ENCODE assay signal across 9 mouse cellular contexts in the genomic region with DNA sequence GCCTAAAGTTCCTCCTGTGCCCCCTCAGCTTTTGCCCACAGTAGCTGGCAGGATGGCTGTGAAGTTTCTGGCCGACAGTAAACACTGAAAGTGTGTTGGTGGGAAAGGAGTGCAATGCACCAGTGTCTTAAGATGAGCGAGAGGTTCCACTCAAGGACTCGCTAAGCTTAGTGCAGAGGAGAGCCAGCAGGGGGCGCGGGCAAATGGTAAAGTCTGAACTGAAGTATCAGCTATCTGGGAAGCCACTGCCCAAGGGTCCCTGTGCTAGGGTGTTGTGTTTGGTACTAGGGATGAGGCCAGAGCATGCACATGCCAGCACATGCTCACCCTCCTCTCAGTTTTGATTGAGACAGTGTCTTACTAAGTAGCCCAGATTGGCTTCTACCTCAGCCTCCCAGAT.
DNase-seq lines count a peak whose midpoint lies in the region; ATAC-seq and TF ChIP-seq lines count a peak whose summit lies in the region.
"Had no signal": no experiment of that assay in that cellular context is flagged by ENCODE, and none has a peak within 500 bp of the region (broad histone marks: within the 10 kb centered on the region; RNA-seq: fewer than 3 reads in every experiment).

No protein-coding gene starts in this region.

- H3K4me1 ChIP-seq in heart, embryonic 12.5 days (replicated peaks), result peaks cover 45% of the 10 kb centered on the region
- no peaks in the 10 kb centered on the region for H3K4me1 ChIP-seq in kidney, embryonic 16.5 days (ENCODE audit: insufficient read depth, low read length)
- H3K4me1 ChIP-seq in lung, embryonic 14.5 days (ENCODE audit: insufficient read depth), result peaks cover 7% of the 10 kb centered on the region; the same call in 1 of the 2 replicates

- no peak overlapping the region for H3K4me3 ChIP-seq in heart, embryonic 12.5 days
- H3K4me3 ChIP-seq in kidney, embryonic 16.5 days (ENCODE audit: low read length), result no peak overlapping the region
- no peak overlapping the region for H3K4me3 ChIP-seq in lung, embryonic 14.5 days (ENCODE audit: low read depth, low read length)
- H3K4me3 ChIP-seq: erythroblast, embryonic 14.5 days had no signal

- DNase-seq in A20 (ENCODE audit: low read depth, low spot score) (peak; percentile 73), adipocyte (ENCODE audit: low spot score) (peak; percentile 83)
- peak; percentile 89 for DNase-seq in embryo, embryonic 11 days
- DNase-seq in lung, embryonic 14.5 days, result peak; percentile 95
- DNase-seq in testis, postnatal 14 days (ENCODE audit: low spot score), result peak; percentile 37

- TF ChIP-seq CTCF in lung, embryonic 14.5 days (IDR thresholded peaks at IDR 0.05; ENCODE audit: low read depth), result peak; percentile 89

- no peaks in the 10 kb centered on the region for H3K27me3 ChIP-seq in heart, embryonic 12.5 days (replicated peaks)
- no peaks in the 10 kb centered on the region for H3K27me3 ChIP-seq in kidney, embryonic 16.5 days (ENCODE audit: insufficient read depth, low read length)
- H3K27me3 ChIP-seq in lung, embryonic 14.5 days (ENCODE audit: insufficient read depth, low read length), result no peaks in the 10 kb centered on the region

- no peak overlapping the region for H3K4me2 ChIP-seq in heart, embryonic 12.5 days
- H3K4me2 ChIP-seq in kidney, embryonic 16.5 days (replicated peaks; ENCODE audit: low read depth, low read length), result no peak overlapping the region
- no peak overlapping the region for H3K4me2 ChIP-seq in lung, embryonic 14.5 days

- 5% methylated on average over 5 of the region's 5 CpGs for WGBS in heart, embryonic 12.5 days
- WGBS in kidney, embryonic 16.5 days, result 6% methylated on average over 5 of the region's 5 CpGs
- 4% methylated on average over 5 of the region's 5 CpGs for WGBS in lung, embryonic 14.5 days

- peak; percentile 54; the same call in 1 of the 2 replicates for ATAC-seq in heart, embryonic 12.5 days (ENCODE audit: insufficient number of reproducible peaks, low FRiP score)
- ATAC-seq in kidney, embryonic 16.5 days (ENCODE audit: low FRiP score, low TSS enrichment), result peak; percentile 71
- ATAC-seq in lung, embryonic 14.5 days (ENCODE audit: insufficient read depth), result peak; percentile 73
- ATAC-seq in neutrophil, adult 5-6 weeks (ENCODE audit: extremely low read depth, insufficient number of reproducible peaks, low FRiP score, poor library complexity, severe bottlenecking), result peak; percentile 61

- H3K9me3 ChIP-seq in heart, embryonic 12.5 days (replicated peaks), result no peaks in the 10 kb centered on the region
- H3K9me3 ChIP-seq in kidney, embryonic 16.5 days (ENCODE audit: low read length), result no peaks in the 10 kb centered on the region
- no peaks in the 10 kb centered on the region for H3K9me3 ChIP-seq in lung, embryonic 14.5 days (ENCODE audit: low read depth, low read length)

- no peaks in the 10 kb centered on the region for H3K36me3 ChIP-seq in heart, embryonic 12.5 days
- no peaks in the 10 kb centered on the region for H3K36me3 ChIP-seq in kidney, embryonic 16.5 days (ENCODE audit: insufficient read depth, low read length)
- no peaks in the 10 kb centered on the region for H3K36me3 ChIP-seq in lung, embryonic 14.5 days (ENCODE audit: insufficient read depth)

- no peak overlapping the region for H3K27ac ChIP-seq in heart, embryonic 12.5 days (ENCODE audit: poor library complexity, severe bottlenecking)
- no peak overlapping the region for H3K27ac ChIP-seq in kidney, embryonic 16.5 days (ENCODE audit: low read length)
- no peak overlapping the region for H3K27ac ChIP-seq in lung, embryonic 14.5 days (ENCODE audit: low read depth)

- no peak overlapping the region for H3K9ac ChIP-seq in heart, embryonic 12.5 days
- no peak overlapping the region for H3K9ac ChIP-seq in kidney, embryonic 16.5 days (replicated peaks; ENCODE audit: low read length)
- H3K9ac ChIP-seq in lung, embryonic 14.5 days, result no peak overlapping the region

Comparison
In these comparisons a context has a peak if more than half of its experiments do, and no peak if none do; other contexts are left out.
1. DNase-seq: peak in every context shown above with its lines; median percentile 95 in lung, embryonic 14.5 days; 89 in embryo, embryonic 11 days; 83 in adipocyte; 73 in A20; 37 in testis, postnatal 14 days.